In genomic region chr3:138225331-138225730, GRCm38 (mm10) we compare ENCODE assay signal across 21 mouse cellular contexts. TPM values are rescaled to one million over a fixed set of nuclear protein-coding genes. Genes with fewer than 3 reads are reported as not detected.
DNase-seq lines count a peak whose midpoint lies in the region; ATAC-seq and TF ChIP-seq lines count a peak whose summit lies in the region.
"Had no signal": no experiment of that assay in that cellular context is flagged by ENCODE, and none has a peak within 500 bp of the region (broad histone marks: within the 10 kb centered on the region; RNA-seq: fewer than 3 reads in every experiment).

No protein-coding gene starts in this region.

- no peak for TF ChIP-seq POLR2A in CH12.LX (IDR thresholded peaks at IDR 0.05; ENCODE audit: low read depth, low read length)

- no peak overlapping the region for H3K4me3 ChIP-seq in hindbrain, embryonic 10.5 days
- H3K4me3 ChIP-seq in hindbrain, embryonic 12.5 days, result no peak overlapping the region
- H3K4me3 ChIP-seq in midbrain, embryonic 10.5 days, result no peak overlapping the region
- H3K4me3 ChIP-seq in midbrain, postnatal 0 days (ENCODE audit: low read depth, low read length), result no peak overlapping the region
- no peak overlapping the region for H3K4me3 ChIP-seq in CH12.LX (replicated peaks in 1 of 3; ENCODE audit: low read depth in 2 of 3, low read length in 2 of 3, poor library complexity in 1 of 3)
- no peak overlapping the region for H3K4me3 ChIP-seq in forebrain, embryonic 15.5 days
- H3K4me3 ChIP-seq: embryonic facial prominence, embryonic 12.5 days; forebrain, embryonic 12.5 days; heart, embryonic 13.5 days; hindbrain, embryonic 13.5 days had no signal

- no peaks in the 10 kb centered on the region for H3K79me2 ChIP-seq in CH12.LX (replicated peaks; ENCODE audit: control insufficient read depth, extremely low read depth, insufficient read depth, poor library complexity, severe bottlenecking)

- no peak for ATAC-seq in hindbrain, embryonic 12.5 days (ENCODE audit: low FRiP score)
- no peak for ATAC-seq in midbrain, postnatal 0 days (ENCODE audit: low FRiP score)
- no peak for ATAC-seq in forebrain, embryonic 15.5 days (replicated peaks)
- ATAC-seq: hindbrain, postnatal 0 days had no signal

- H3K9ac ChIP-seq in hindbrain, embryonic 12.5 days, result no peak overlapping the region
- H3K9ac ChIP-seq in midbrain, postnatal 0 days (replicated peaks; ENCODE audit: low read length, poor library complexity, severe bottlenecking), result no peak overlapping the region
- no peak overlapping the region for H3K9ac ChIP-seq in CH12.LX (ENCODE audit: insufficient read depth, low read depth)
- no peak overlapping the region for H3K9ac ChIP-seq in forebrain, embryonic 15.5 days (replicated peaks)
- H3K9ac ChIP-seq: embryonic facial prominence, embryonic 12.5 days; forebrain, embryonic 12.5 days; forebrain, postnatal 0 days; heart, embryonic 13.5 days; hindbrain, embryonic 13.5 days had no signal

- TF ChIP-seq EP300 in CH12.LX (IDR thresholded peaks at IDR 0.05; ENCODE audit: low read length), result no peak

- no peak for TF ChIP-seq RAD21 in CH12.LX (IDR thresholded peaks at IDR 0.05; ENCODE audit: low read depth, low read length)

- H3K4me2 ChIP-seq in hindbrain, embryonic 12.5 days (replicated peaks), result no peak overlapping the region
- no peak overlapping the region for H3K4me2 ChIP-seq in midbrain, postnatal 0 days (ENCODE audit: low read depth, low read length, poor library complexity, severe bottlenecking)
- H3K4me2 ChIP-seq in CH12.LX (ENCODE audit: insufficient read depth, low read depth, poor library complexity, severe bottlenecking), result no peak overlapping the region
- H3K4me2 ChIP-seq in forebrain, embryonic 15.5 days (replicated peaks), result no peak overlapping the region
- H3K4me2 ChIP-seq: embryonic facial prominence, embryonic 12.5 days; forebrain, embryonic 12.5 days; heart, embryonic 13.5 days; hindbrain, embryonic 13.5 days had no signal

- no peak for TF ChIP-seq CTCF in midbrain, postnatal 0 days (IDR thresholded peaks at IDR 0.05)
- no peak for TF ChIP-seq CTCF in CH12.LX (conservative IDR thresholded peaks at IDR 0.05 in 1 of 2, IDR thresholded peaks at IDR 0.05 in 1 of 2; ENCODE audit: low read depth in 2 of 2, low read length in 2 of 2)

- no peaks in the 10 kb centered on the region for H3K27me3 ChIP-seq in hindbrain, embryonic 10.5 days (ENCODE audit: insufficient read depth, poor library complexity, severe bottlenecking)
- H3K27me3 ChIP-seq in hindbrain, embryonic 12.5 days, result no peaks in the 10 kb centered on the region
- no peaks in the 10 kb centered on the region for H3K27me3 ChIP-seq in midbrain, embryonic 10.5 days (ENCODE audit: low read depth, poor library complexity, severe bottlenecking)
- no peaks in the 10 kb centered on the region for H3K27me3 ChIP-seq in midbrain, postnatal 0 days (ENCODE audit: insufficient read depth, low read length)
- no peaks in the 10 kb centered on the region for H3K27me3 ChIP-seq in CH12.LX (replicated peaks)
- H3K27me3 ChIP-seq in forebrain, embryonic 15.5 days, result no peaks in the 10 kb centered on the region
- H3K27me3 ChIP-seq: embryonic facial prominence, embryonic 12.5 days; forebrain, embryonic 12.5 days; heart, embryonic 13.5 days; hindbrain, embryonic 13.5 days had no signal

- H3K9me3 ChIP-seq in hindbrain, embryonic 10.5 days, result no peaks in the 10 kb centered on the region
- no peaks in the 10 kb centered on the region for H3K9me3 ChIP-seq in hindbrain, embryonic 12.5 days (replicated peaks)
- no peaks in the 10 kb centered on the region for H3K9me3 ChIP-seq in midbrain, embryonic 10.5 days (replicated peaks)
- H3K9me3 ChIP-seq in midbrain, postnatal 0 days (ENCODE audit: low read length), result no peaks in the 10 kb centered on the region
- no peaks in the 10 kb centered on the region for H3K9me3 ChIP-seq in CH12.LX (replicated peaks; ENCODE audit: low read length)
- H3K9me3 ChIP-seq in forebrain, embryonic 15.5 days, result no peaks in the 10 kb centered on the region
- H3K9me3 ChIP-seq: embryonic facial prominence, embryonic 12.5 days; forebrain, embryonic 12.5 days; heart, embryonic 13.5 days; hindbrain, embryonic 13.5 days had no signal

- peaks cover 19% of the 10 kb centered on the region for H3K4me1 ChIP-seq in hindbrain, embryonic 10.5 days (replicated peaks)
- peaks cover 4% of the 10 kb centered on the region; the same call in 1 of the 2 replicates for H3K4me1 ChIP-seq in hindbrain, embryonic 12.5 days
- peaks cover 26% of the 10 kb centered on the region for H3K4me1 ChIP-seq in midbrain, embryonic 10.5 days
- H3K4me1 ChIP-seq in midbrain, postnatal 0 days (ENCODE audit: insufficient read depth, low read length), result no peaks in the 10 kb centered on the region
- H3K4me1 ChIP-seq in CH12.LX (ENCODE audit: control insufficient read depth in 1 of 2, insufficient read depth in 2 of 2), result peaks cover 5 to 7% of the 10 kb centered on the region in 2 experiments; a peak in 2 of 4 replicates
- H3K4me1 ChIP-seq in forebrain, embryonic 15.5 days, result no peaks in the 10 kb centered on the region
- H3K4me1 ChIP-seq: embryonic facial prominence, embryonic 12.5 days; hindbrain, embryonic 13.5 days had no signal

- H3K36me3 ChIP-seq in hindbrain, embryonic 10.5 days, result no peaks in the 10 kb centered on the region
- no peaks in the 10 kb centered on the region for H3K36me3 ChIP-seq in hindbrain, embryonic 12.5 days
- no peaks in the 10 kb centered on the region for H3K36me3 ChIP-seq in midbrain, embryonic 10.5 days
- no peaks in the 10 kb centered on the region for H3K36me3 ChIP-seq in midbrain, postnatal 0 days (ENCODE audit: insufficient read depth, low read length)
- H3K36me3 ChIP-seq in CH12.LX (replicated peaks in 1 of 2; ENCODE audit: control insufficient read depth in 1 of 2, insufficient read depth in 1 of 2, low read length in 1 of 2), result no peaks in the 10 kb centered on the region
- no peaks in the 10 kb centered on the region for H3K36me3 ChIP-seq in forebrain, embryonic 15.5 days
- H3K36me3 ChIP-seq: embryonic facial prominence, embryonic 12.5 days; forebrain, embryonic 12.5 days; heart, embryonic 13.5 days; hindbrain, embryonic 13.5 days had no signal

- in situ Hi-C loops in CH12.LX (cut with MboI; ENCODE audit: low pct_ligation_motif_present, low pct_unique_long_range_greater_than_20kb, low sequenced_read_pairs), result loop anchor here (10.0 kb wide), 1 partner anchor 209 kb away; no protein-coding TSS in a partner anchor

- WGBS in hindbrain, embryonic 10.5 days, result 69% methylated on average over 7 of the region's 7 CpGs
- WGBS in hindbrain, embryonic 12.5 days, result 57% methylated on average over 6 of the region's 7 CpGs
- WGBS in midbrain, embryonic 10.5 days, result 67% methylated on average over 7 of the region's 7 CpGs
- WGBS in midbrain, postnatal 0 days, result 68% methylated on average over 7 of the region's 7 CpGs
- 70% methylated on average over 7 of the region's 7 CpGs for WGBS in forebrain, embryonic 15.5 days

- 0 out of 2 replicates have a peak overlapping the region, but pooled peaks have one; percentile 53 for H3K27ac ChIP-seq in hindbrain, embryonic 10.5 days
- no peak overlapping the region for H3K27ac ChIP-seq in hindbrain, embryonic 12.5 days
- H3K27ac ChIP-seq in midbrain, embryonic 10.5 days (replicated peaks), result peak overlapping the region; percentile 79
- H3K27ac ChIP-seq in midbrain, postnatal 0 days (ENCODE audit: low read depth, low read length), result no peak overlapping the region
- H3K27ac ChIP-seq in CH12.LX (ENCODE audit: insufficient read depth, low read depth), result no peak overlapping the region
- no peak overlapping the region for H3K27ac ChIP-seq in forebrain, embryonic 15.5 days (replicated peaks)
- H3K27ac ChIP-seq: embryonic facial prominence, embryonic 12.5 days; forebrain, embryonic 12.5 days; heart, embryonic 13.5 days; hindbrain, embryonic 13.5 days; hindbrain, postnatal 0 days had no signal

- dilution Hi-C loops in CH12.LX (cut with MboI; ENCODE audit: extremely low pct_ligation_motif_present, extremely low pct_unique_long_range_greater_than_20kb, low sequenced_read_pairs), result no loop called here

- DNase-seq in hindbrain, embryonic 10.5 days (ENCODE audit: low spot score), result no peak
- DNase-seq in midbrain, embryonic 10.5 days (ENCODE audit: low spot score), result no peak
- no peak for DNase-seq in midbrain, postnatal 0 days (ENCODE audit: low spot score)
- DNase-seq in CH12.LX (ENCODE audit: extremely low read depth), result no peak
- DNase-seq in frontal cortex, postnatal 14 days (ENCODE audit: low spot score in 2 of 2), result no peak
- DNase-seq: forebrain, postnatal 0 days; gastrocnemius, postnatal 36 days; heart, postnatal 36 days had no signal

RNA-seq across cellular contexts. Expression of gene Adh7, which starts 7.8 kb away (rescaled TPM):
- polyA plus RNA-seq in hindbrain, embryonic 10.5 days (2016; fragmentation: Nextera tagmentation; extraction: Ambion mirVana), result 0.07 and 0.36 TPM in 2 replicates
- 0.15 and 0.17 TPM in 2 replicates for polyA plus RNA-seq in hindbrain, embryonic 12.5 days (2016; fragmentation: Nextera tagmentation; extraction: Ambion mirVana)
- polyA plus RNA-seq in midbrain, embryonic 10.5 days (2016; fragmentation: Nextera tagmentation; extraction: Ambion mirVana), result 0.25 TPM in 1 of 2 replicates, not detected in the other
- 0.99 and 3.2 TPM in 2 replicates for total RNA-seq in midbrain, postnatal 0 days (2014; rRNA removed)
- polyA plus RNA-seq in midbrain, postnatal 0 days (2015; fragmentation: Nextera tagmentation; extraction: Ambion mirVana), result 1.5 and 2.0 TPM in 2 replicates
- total RNA-seq in CH12.LX (2012; rRNA removed) (not detected in 2 replicates), CH12.LX (2014; rRNA removed) (not detected in 2 replicates)
- not detected in 2 replicates for polyA plus RNA-seq in CH12.LX (2012; ENCODE audit: insufficient read length, low read depth)
- 0.15 and 1.1 TPM in 2 replicates for polyA plus RNA-seq in forebrain, embryonic 15.5 days (2015; fragmentation: Nextera tagmentation; extraction: Ambion mirVana)
- polyA plus RNA-seq: cerebellum, adult 2 months; forebrain, embryonic 12.5 days; heart, postnatal 0 days had no signal

RNA-seq across cellular contexts. Expression of gene 4930579F01Rik, which starts 31.7 kb away (rescaled TPM):
- not detected in 2 replicates for polyA plus RNA-seq in hindbrain, embryonic 10.5 days (2016; fragmentation: Nextera tagmentation; extraction: Ambion mirVana)
- not detected in 2 replicates for polyA plus RNA-seq in hindbrain, embryonic 12.5 days (2016; fragmentation: Nextera tagmentation; extraction: Ambion mirVana)
- not detected in 2 replicates for polyA plus RNA-seq in midbrain, embryonic 10.5 days (2016; fragmentation: Nextera tagmentation; extraction: Ambion mirVana)
- total RNA-seq in midbrain, postnatal 0 days (2014; rRNA removed), result not detected in 2 replicates
- not detected in 2 replicates for polyA plus RNA-seq in midbrain, postnatal 0 days (2015; fragmentation: Nextera tagmentation; extraction: Ambion mirVana)
- total RNA-seq in CH12.LX (2012; rRNA removed), result not detected in 2 replicates
- not detected in 2 replicates for total RNA-seq in CH12.LX (2014; rRNA removed)
- not detected in 2 replicates for polyA plus RNA-seq in CH12.LX (2012; ENCODE audit: insufficient read length, low read depth)
- polyA plus RNA-seq in forebrain, embryonic 15.5 days (2015; fragmentation: Nextera tagmentation; extraction: Ambion mirVana), result not detected in 2 replicates
- total RNA-seq: adrenal gland, adult 8-10 months; adrenal gland, postnatal 36 days; ES-E14; forebrain, postnatal 0 days; gastrocnemius, adult 8-10 months; gastrocnemius, postnatal 36 days; heart, postnatal 36 days; hindbrain, postnatal 0 days had no signal
- polyA plus RNA-seq: cerebellum, adult 2 months; forebrain, embryonic 12.5 days; forebrain, postnatal 0 days; heart, embryonic 13.5 days; heart, postnatal 0 days had no signal

RNA-seq across cellular contexts. Expression of gene Adh1, which starts 35.5 kb away (rescaled TPM):
- 0.30 and 0.34 TPM in 2 replicates for polyA plus RNA-seq in hindbrain, embryonic 10.5 days (2016; fragmentation: Nextera tagmentation; extraction: Ambion mirVana)
- polyA plus RNA-seq in hindbrain, embryonic 12.5 days (2016; fragmentation: Nextera tagmentation; extraction: Ambion mirVana), result 0.39 and 0.93 TPM in 2 replicates
- polyA plus RNA-seq in midbrain, embryonic 10.5 days (2016; fragmentation: Nextera tagmentation; extraction: Ambion mirVana), result 0.14 TPM in 1 of 2 replicates, not detected in the other
- 0.80 and 4.2 TPM in 2 replicates for total RNA-seq in midbrain, postnatal 0 days (2014; rRNA removed)
- 3.2 and 4.0 TPM in 2 replicates for polyA plus RNA-seq in midbrain, postnatal 0 days (2015; fragmentation: Nextera tagmentation; extraction: Ambion mirVana)
- 0.13 TPM in 1 of 2 replicates, not detected in the other for total RNA-seq in CH12.LX (2012; rRNA removed)
- not detected in 2 replicates for total RNA-seq in CH12.LX (2014; rRNA removed)
- polyA plus RNA-seq in CH12.LX (2012; ENCODE audit: insufficient read length, low read depth), result not detected in 2 replicates
- 0.56 and 0.57 TPM in 2 replicates for polyA plus RNA-seq in forebrain, embryonic 15.5 days (2015; fragmentation: Nextera tagmentation; extraction: Ambion mirVana)

Comparison
In these comparisons a context has a peak if more than half of its experiments do, and no peak if none do; other contexts are left out.
1. H3K27ac ChIP-seq: peak in hindbrain, embryonic 10.5 days (single experiment) and midbrain, embryonic 10.5 days (single experiment); none in hindbrain, embryonic 12.5 days (single experiment), midbrain, postnatal 0 days (single experiment), CH12.LX (single experiment) and forebrain, embryonic 15.5 days (single experiment).